Mouse (Mus musculus) embryonic facial prominence, embryonic 14.5 days (tissue): Measurements from ENCODE around the gene Chml. TPM values are rescaled to one million over a fixed set of nuclear protein-coding genes. Genes with fewer than 3 reads are reported as not detected.

Experiments
- ATAC-seq: fragments of 200-750 bp; cut with Nextera tagmentation; 2 replicates; pipeline ENCODE4 v1.8.0; 2017; ENCODE audit warnings: low read depth, moderate number of reproducible peaks, moderate TSS enrichment
- DNase-seq: peaks from one replicate; pipeline ENCODE4 v3.0.0-alpha.2; 2015; ENCODE audit warnings: low spot score
- H3K27ac ChIP-seq: fragments of 300-500 bp; sonication (generic); replicated peaks from 2 replicates; pipeline ENCODE4 v1.5.1; 2014; ENCODE audit warnings: low read depth, mild to moderate bottlenecking, low read length, moderate library complexity
- H3K27me3 ChIP-seq: fragments of 300-500 bp; sonication (generic); replicated peaks from 2 replicates; pipeline ENCODE4 v1.6.1; 2014; ENCODE audit warnings: low read length; ENCODE audit not compliant: control insufficient read depth, insufficient read depth
- H3K36me3 ChIP-seq: fragments of 300-500 bp; sonication (generic); 2 replicates; pipeline ENCODE4 v1.6.1; 2014; ENCODE audit warnings: low read length, mixed read lengths; ENCODE audit not compliant: control insufficient read depth, insufficient read depth
- H3K4me1 ChIP-seq: fragments of 300-500 bp; sonication (generic); 2 replicates; pipeline ENCODE4 v1.6.1; 2014; ENCODE audit warnings: antibody characterized with exemption, low read length; ENCODE audit not compliant: control insufficient read depth, insufficient read depth
- H3K4me2 ChIP-seq: fragments of 300-500 bp; sonication (generic); 2 replicates; pipeline ENCODE4 v1.6.1; 2014; ENCODE audit warnings: low read depth, mild to moderate bottlenecking, low read length, moderate library complexity, mixed read lengths
- H3K4me3 ChIP-seq: fragments of 300-500 bp; sonication (generic); 2 replicates; pipeline ENCODE4 v1.5.1; 2014; ENCODE audit warnings: low read depth, mild to moderate bottlenecking, low read length
- H3K9ac ChIP-seq: fragments of 300-500 bp; sonication (generic); 2 replicates; pipeline ENCODE4 v1.6.1; 2014; ENCODE audit warnings: low read depth, mild to moderate bottlenecking, low read length, moderate library complexity, mixed read lengths
- H3K9me3 ChIP-seq: fragments of 300-500 bp; sonication (generic); 2 replicates; pipeline ENCODE4 v1.6.1; 2016; ENCODE audit warnings: low read length; ENCODE audit not compliant: control insufficient read depth
- WGBS: fragments of 180-500 bp; shearing (Covaris S2); extraction: QIAGEN DNeasy Blood & Tissue Kit; methylation state at CpG from one replicate; pipeline ENCODE4 v1.1.7; 2014; 5-methylcytosine and 5-hydroxymethylcytosine counted together
- polyA plus RNA-seq: library from polyadenylated mRNA; unstranded; fragments of >200 nt; fragmentation: Nextera tagmentation; extraction: Ambion mirVana; gene quantifications from 2 replicates; pipeline ENCODE4 v1.2.1, GENCODE M21; 2014

The Chml gene
- 2.3 and 3.0 TPM in 2 replicates for polyA plus RNA-seq

- Histone ChIP-seq H3K36me3 (peaks cover 7% of the 10 kb centered on the region; the same call in 1 of the 2 replicates), H3K4me3 (peak within 1 kb of the TSS; percentile 62), H3K9ac (peak within 1 kb of the TSS; percentile 82), H3K27ac (peak within 1 kb of the TSS; percentile 75), H3K4me2 (peak within 1 kb of the TSS; percentile 92), H3K9me3 (no peaks in the 10 kb centered on the region), H3K27me3 (no peaks in the 10 kb centered on the region), H3K4me1 (0 out of 2 replicates have a peak, but pooled peaks cover 8% of the 10 kb centered on the region)
- ATAC-seq (peak; percentile 97), DNase-seq (peak; percentile 100)
- 0% methylated on average over 11 of the region's 73 CpGs for WGBS
Measured at GRCm38 (mm10) chr1:175692246-175692996, at the start of gene Chml, which contains the start of gene Opn3. Gene Chml, minus strand, starts transcription at chr1:175692901. Gene Opn3, minus strand, starts transcription at chr1:175692776.

DNA sequence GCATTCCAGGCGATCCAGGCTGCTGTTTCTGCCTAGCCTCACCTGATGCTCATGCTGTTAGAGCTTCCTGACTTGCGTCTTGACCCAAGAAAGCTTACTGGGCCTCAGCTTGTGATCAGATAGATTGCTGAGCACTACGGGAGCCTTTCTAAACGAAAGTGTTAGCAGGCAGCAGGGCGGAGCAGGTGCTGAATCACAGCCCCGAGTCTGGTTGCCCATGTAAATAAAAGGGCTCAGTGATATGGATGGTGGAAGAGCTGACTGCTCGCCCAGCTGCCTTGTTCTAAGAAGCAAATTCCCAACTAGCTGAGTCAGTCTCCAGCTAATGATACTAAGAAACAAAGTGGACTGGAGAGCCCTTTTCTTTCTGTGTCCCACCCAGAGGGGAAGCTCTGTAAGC lies 33.1 kb upstream of the Chml start:
- 48% methylated on average over 7 of the region's 7 CpGs for WGBS
- Histone ChIP-seq H3K4me3 (no peak overlapping the region), H3K36me3 (no peaks in the 10 kb centered on the region), H3K27me3 (no peaks in the 10 kb centered on the region), H3K9ac (no peak overlapping the region), H3K4me1 (no peaks in the 10 kb centered on the region), H3K27ac (no peak overlapping the region), H3K9me3 (no peaks in the 10 kb centered on the region), H3K4me2 (no peak overlapping the region)
- ATAC-seq = no peak
- DNase-seq = no peak

DNA sequence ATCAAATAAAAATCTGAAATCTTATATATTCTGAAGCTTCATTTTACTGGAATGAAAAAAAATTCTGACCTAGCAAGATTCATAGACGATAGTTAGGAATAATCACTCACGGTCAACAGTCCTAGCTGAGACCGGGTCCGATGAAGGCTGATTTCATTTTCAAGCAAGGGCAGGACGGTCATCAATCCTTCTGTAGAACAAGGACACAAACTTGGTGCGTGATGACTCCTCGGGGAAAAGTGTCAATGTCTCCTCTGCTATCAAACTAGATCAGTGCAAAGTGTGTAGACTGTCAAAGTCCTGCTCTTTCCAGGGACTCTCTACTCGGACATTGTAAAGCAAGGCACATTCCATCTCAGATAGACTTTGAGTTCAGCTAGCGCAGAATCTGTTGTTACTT lies 24.1 kb upstream of the Chml start:
- no peaks in the 10 kb centered on the region for H3K36me3 ChIP-seq
- 86% methylated on average over 9 of the region's 9 CpGs for WGBS
- H3K9me3 ChIP-seq = no peaks in the 10 kb centered on the region
- ATAC-seq (no peak), DNase-seq (no peak)
- no peak overlapping the region for H3K4me2 ChIP-seq
- H3K27me3 ChIP-seq = no peaks in the 10 kb centered on the region
- H3K27ac ChIP-seq = no peak overlapping the region
- no peak overlapping the region for H3K4me3 ChIP-seq
- H3K9ac ChIP-seq = no peak overlapping the region
- no peaks in the 10 kb centered on the region for H3K4me1 ChIP-seq

DNA sequence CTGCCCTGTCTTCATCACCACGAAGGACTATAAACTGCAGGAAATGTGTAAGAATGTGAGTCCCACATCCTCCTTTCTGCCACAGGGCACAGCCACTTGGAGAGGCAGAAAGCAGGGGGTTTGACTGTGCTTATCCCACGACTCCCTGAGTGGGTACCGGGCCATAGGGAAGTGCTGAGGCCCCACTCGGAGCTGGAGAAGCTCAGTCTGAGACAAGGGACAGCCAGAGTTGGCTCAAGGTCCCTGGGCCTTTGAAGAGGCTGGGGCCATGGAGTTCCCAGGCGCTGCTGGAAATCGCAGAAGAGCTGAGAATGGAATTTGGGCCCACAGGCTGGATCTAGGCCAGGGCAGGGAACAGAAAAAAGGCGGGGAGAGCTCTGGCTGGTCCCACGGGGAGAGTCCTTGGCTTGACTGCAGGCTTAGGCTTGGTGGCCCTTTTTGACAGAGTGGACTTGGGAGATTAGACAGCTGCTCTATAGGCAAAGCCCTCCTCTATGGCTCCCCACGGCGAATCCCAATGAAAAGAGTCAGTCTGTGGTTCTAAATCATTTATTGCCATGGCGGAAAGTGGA lies 19.7 kb upstream of the Chml start:
- Histone ChIP-seq H3K4me2 (no peak overlapping the region), H3K4me1 (no peaks in the 10 kb centered on the region), H3K36me3 (no peaks in the 10 kb centered on the region), H3K27me3 (no peaks in the 10 kb centered on the region), H3K9ac (no peak overlapping the region), H3K9me3 (no peaks in the 10 kb centered on the region), H3K4me3 (no peak overlapping the region), H3K27ac (no peak overlapping the region)
- no peak for DNase-seq
- 75% methylated on average over 11 of the region's 11 CpGs for WGBS
- no peak for ATAC-seq

DNA sequence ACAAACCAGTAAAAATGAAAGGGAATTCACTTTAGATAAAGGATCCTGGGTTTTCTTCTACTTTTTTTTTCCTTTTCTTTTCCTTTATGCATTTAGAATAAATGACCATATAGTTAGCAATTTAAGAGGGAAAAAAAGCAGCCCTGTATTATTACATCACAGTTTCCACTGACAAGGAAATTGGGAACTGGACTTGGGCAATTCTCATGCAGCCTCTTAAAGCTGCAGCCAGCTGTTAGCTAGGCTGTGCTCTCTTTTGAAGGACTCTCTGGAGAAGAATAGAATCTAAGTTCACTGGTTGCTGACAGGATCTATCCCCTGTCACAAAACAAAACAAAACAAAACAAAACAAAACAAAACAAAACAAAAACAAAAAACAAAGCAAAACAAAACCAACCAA lies 15.3 kb upstream of the Chml start:
- Histone ChIP-seq H3K4me1 (no peaks in the 10 kb centered on the region), H3K27ac (no peak overlapping the region), H3K27me3 (no peaks in the 10 kb centered on the region), H3K4me3 (no peak overlapping the region), H3K4me2 (no peak overlapping the region), H3K9me3 (no peaks in the 10 kb centered on the region), H3K36me3 (no peaks in the 10 kb centered on the region), H3K9ac (no peak overlapping the region)
- no peak for DNase-seq
- ATAC-seq = no peak

DNA sequence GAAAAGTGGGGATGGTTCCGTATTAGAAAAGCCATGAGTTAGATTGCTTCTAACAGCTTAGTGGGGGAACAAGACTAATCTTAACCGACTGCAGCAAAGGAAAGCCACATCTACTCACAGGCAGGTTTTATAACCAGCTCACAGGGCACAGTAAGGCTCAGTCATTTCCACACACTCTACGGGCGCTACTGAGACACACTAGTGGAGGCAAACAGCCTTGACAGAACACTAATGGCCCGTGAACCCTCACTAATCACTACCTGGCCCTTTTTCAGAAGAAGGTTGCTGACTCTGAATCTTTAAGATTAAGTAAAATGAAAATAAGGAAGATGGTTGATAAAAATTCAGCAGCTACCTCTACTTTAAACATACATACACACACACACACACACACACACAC lies 14.9 kb upstream of the Chml start:
- Histone ChIP-seq H3K9ac (no peak overlapping the region), H3K4me3 (no peak overlapping the region), H3K36me3 (no peaks in the 10 kb centered on the region), H3K4me2 (no peak overlapping the region), H3K27ac (no peak overlapping the region), H3K4me1 (no peaks in the 10 kb centered on the region), H3K27me3 (no peaks in the 10 kb centered on the region), H3K9me3 (no peaks in the 10 kb centered on the region)
- DNase-seq = no peak
- 64% methylated on average over 5 of the region's 5 CpGs for WGBS
- no peak for ATAC-seq

DNA sequence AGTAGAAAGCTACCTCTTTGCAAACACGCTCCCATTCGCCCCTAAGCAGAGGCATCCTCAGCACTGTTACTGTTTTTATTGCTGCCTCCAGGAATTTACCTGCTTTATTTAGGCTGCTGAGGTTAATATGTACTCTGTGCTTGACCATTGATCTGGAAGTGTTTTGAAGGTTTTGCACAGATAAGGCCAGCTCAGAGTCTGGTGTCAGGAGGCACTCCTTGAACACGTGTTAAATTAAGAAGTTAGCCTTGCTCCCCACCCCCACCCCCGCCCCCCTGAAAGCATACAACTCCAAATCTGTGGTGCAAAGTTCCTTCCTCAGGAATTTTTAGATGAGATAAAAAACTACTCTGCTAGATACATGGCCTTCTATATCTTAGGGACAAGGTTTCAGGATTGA lies 8.4 kb upstream of the Chml start:
- H3K4me1 ChIP-seq = no peaks in the 10 kb centered on the region
- DNase-seq (no peak), ATAC-seq (no peak)
- no peak overlapping the region for H3K4me2 ChIP-seq
- no peak overlapping the region for H3K4me3 ChIP-seq
- H3K36me3 ChIP-seq = no peaks in the 10 kb centered on the region
- no peak overlapping the region for H3K9ac ChIP-seq
- H3K9me3 ChIP-seq = no peaks in the 10 kb centered on the region
- H3K27me3 ChIP-seq = no peaks in the 10 kb centered on the region
- H3K27ac ChIP-seq = no peak overlapping the region
- 80% methylated on average over 4 of the region's 4 CpGs for WGBS

DNA sequence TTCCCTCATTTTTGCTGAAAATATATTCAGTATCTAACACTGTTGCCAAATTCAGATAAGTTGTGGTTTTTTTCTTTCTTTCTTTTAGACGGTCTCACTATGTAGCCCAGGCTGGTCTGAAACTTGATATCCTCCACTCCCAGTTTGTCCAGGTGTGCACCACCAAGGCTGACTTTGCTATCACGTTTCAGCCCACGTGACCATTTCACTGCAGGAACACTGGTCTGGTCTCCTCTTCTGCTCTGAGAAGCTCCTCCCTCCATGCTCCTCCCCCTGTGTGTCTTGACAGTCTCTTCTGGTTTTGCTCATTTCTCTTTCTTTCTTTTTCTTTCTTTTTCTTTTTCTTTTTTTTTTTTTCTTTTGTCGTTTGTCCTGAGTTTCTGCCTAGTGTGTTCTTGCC lies 7.1 kb upstream of the Chml start:
- 25% methylated on average over 4 of the region's 4 CpGs for WGBS
- no peaks in the 10 kb centered on the region for H3K9me3 ChIP-seq
- H3K9ac ChIP-seq = no peak overlapping the region
- H3K4me2 ChIP-seq = no peak overlapping the region
- H3K27ac ChIP-seq = no peak overlapping the region
- DNase-seq = peak; percentile 31
- ATAC-seq = peak; percentile 63; the same call in 1 of the 2 replicates
- no peaks in the 10 kb centered on the region for H3K27me3 ChIP-seq
- H3K4me3 ChIP-seq = no peak overlapping the region
- H3K36me3 ChIP-seq = no peaks in the 10 kb centered on the region
- no peaks in the 10 kb centered on the region for H3K4me1 ChIP-seq

- Histone ChIP-seq H3K36me3 (no peaks in the 10 kb centered on the region), H3K9me3 (no peaks in the 10 kb centered on the region), H3K27me3 (no peaks in the 10 kb centered on the region), H3K4me3 (no peak overlapping the region), H3K4me1 (no peaks in the 10 kb centered on the region), H3K27ac (no peak overlapping the region; the same call in 1 of the 2 replicates), H3K9ac (no peak overlapping the region), H3K4me2 (no peak overlapping the region)
- 57% methylated on average over 3 of the region's 3 CpGs for WGBS
- DNase-seq (no peak), ATAC-seq (no peak)
Measured at GRCm38 (mm10) chr1:175699375-175699774, 6.7 kb upstream of the Chml start.
